Mouse (Mus musculus) megakaryocyte-erythroid progenitor cell, adult 5-6 weeks (primary cell): ENCODE data around the gene Calhm6. TPM values are rescaled to one million over a fixed set of nuclear protein-coding genes. Genes with fewer than 3 reads are reported as not detected.

Source experiments
- ATAC-seq: replicated peaks from 2 replicates; pipeline ENCODE4 v1.8.0; 2016; ENCODE audit warnings: mild to moderate bottlenecking, inconsistent platforms; ENCODE audit not compliant: severe bottlenecking, poor library complexity, low FRiP score, low TSS enrichment
- total RNA-seq, 2 experiments: library from RNA; stranded (forward) in 1 of 2; stranded (reverse) in 1 of 2; fragments of 200-1000, 215-1000 nt in 1 of 2; fragments of >200 nt in 1 of 2; fragmentation: Nextera tagmentation in 1 of 2; gene quantifications; 2 replicates each; pipeline ENCODE4 v1.2.3; 2014 to 2017

The Calhm6 gene
- total RNA-seq, 2 experiments from 2014 or later, result 0.94 TPM; not detected in 1

GRCm38 (mm10) chr10:34111964-34112738, 15.6 kb downstream of the Calhm6 start:
- no peak for ATAC-seq

- no peak for ATAC-seq
Observed at GRCm38 (mm10) chr10:34110863-34111465, 16.8 kb downstream of the Calhm6 start.

DNA sequence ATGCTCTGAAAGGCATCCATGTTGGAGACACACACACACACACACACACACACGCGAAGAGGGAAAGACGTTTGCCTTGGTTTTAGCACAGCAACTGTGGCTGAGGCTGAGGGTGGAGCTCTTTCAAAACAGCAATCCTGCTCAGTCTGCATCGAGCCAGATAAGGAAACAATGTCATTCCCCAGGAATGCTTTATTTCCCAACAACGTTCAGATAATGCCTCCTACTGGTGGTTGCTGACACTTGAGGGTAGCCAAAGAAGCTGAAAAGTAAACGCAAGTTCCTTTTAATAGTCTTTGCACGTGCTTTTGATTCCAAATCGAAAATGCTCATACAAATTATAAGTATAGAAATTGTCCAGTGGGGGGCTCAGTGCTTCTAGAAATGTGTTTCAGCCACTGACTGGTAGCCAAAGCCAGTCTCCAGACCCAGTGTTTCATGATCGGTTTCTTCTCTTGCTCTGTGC, 31.3 kb downstream of the Calhm6 start, which contains the start of gene Calhm5:
Gene Calhm5, minus strand, starts transcription at position 102 of the 466 bp plus-strand sequence.
- ATAC-seq, result peak; percentile 84

GRCm38 (mm10) chr10:34095964-34096363, 31.8 kb downstream of the Calhm6 start:
- ATAC-seq, result no peak; the same call in 1 of the 2 replicates

DNA sequence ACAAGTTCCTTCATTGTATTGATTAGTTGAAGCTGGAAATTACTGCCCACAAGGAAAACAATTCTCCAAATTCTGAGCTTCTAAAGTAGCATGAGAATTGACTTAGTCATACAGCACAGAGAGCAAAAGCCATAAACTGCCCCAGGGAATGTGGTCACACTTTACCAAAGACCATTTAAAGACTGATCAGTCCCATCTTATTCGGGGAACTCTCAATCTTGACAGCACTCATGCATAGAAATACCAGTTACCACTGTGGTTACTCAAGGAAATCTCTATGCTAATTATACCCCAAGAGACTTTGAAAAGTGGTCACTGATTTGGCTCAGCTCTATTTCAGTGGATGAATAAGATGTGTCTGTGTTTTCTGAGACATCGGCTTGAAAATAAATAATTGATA, 32.6 kb downstream of the Calhm6 start:
- no peak for ATAC-seq

- no peak for ATAC-seq
Observed at GRCm38 (mm10) chr10:34091888-34092287, 35.9 kb downstream of the Calhm6 start.

- no peak for ATAC-seq
Observed at GRCm38 (mm10) chr10:34090481-34090880, 37.3 kb downstream of the Calhm6 start.

- no peak for ATAC-seq
Observed at GRCm38 (mm10) chr10:34089517-34089916, 38.3 kb downstream of the Calhm6 start.

DNA sequence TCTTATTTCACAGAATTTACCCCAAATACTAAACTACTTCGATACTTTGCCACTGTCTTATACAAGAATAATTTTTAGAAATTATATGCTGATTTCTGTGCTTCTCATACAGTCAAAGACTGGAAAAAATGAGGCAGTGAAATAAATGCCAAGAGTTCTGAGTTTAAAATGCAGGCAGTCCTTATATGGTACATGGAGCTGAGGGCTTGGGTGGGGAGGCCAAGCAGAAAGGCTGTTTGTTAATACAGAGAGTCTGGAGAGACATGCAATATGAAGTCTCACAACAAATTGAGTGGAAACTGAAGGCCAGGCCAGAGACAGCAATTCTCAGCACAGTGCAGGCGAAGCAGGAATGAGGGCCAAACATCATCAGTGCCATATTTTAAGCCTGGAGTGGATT, 39.3 kb downstream of the Calhm6 start:
- ATAC-seq, result no peak

GRCm38 (mm10) chr10:34086514-34086913, 41.3 kb downstream of the Calhm6 start:
- no peak for ATAC-seq

Other genes with a start within 250 kb of the Calhm6 start
- not detected in 2 replicates for gene Rsph4a, start 222.9 kb downstream of the Calhm6 start, total RNA-seq (2014; fragmentation: Nextera tagmentation)
- gene Rsph4a, start 222.9 kb downstream of the Calhm6 start, total RNA-seq (2017), result not detected in 2 replicates
- 43.0 and 45.3 TPM in 2 replicates for gene Zup1, start 176.7 kb downstream of the Calhm6 start, total RNA-seq (2014; fragmentation: Nextera tagmentation)
- gene Zup1, start 176.7 kb downstream of the Calhm6 start, total RNA-seq (2017), result 28.9 and 43.7 TPM in 2 replicates
- gene Rwdd1, start 108.4 kb downstream of the Calhm6 start, total RNA-seq (2014; fragmentation: Nextera tagmentation), result 137 and 169 TPM in 2 replicates
- 183 and 186 TPM in 2 replicates for gene Rwdd1, start 108.4 kb downstream of the Calhm6 start, total RNA-seq (2017)
- gene Trappc3l, start 90.4 kb downstream of the Calhm6 start, total RNA-seq (2014; fragmentation: Nextera tagmentation), result not detected in 2 replicates
- not detected in 2 replicates for gene Trappc3l, start 90.4 kb downstream of the Calhm6 start, total RNA-seq (2017)
- gene Calhm4, start 83.7 kb downstream of the Calhm6 start, total RNA-seq (2014; fragmentation: Nextera tagmentation), result not detected in 2 replicates
- not detected in 2 replicates for gene Calhm4, start 83.7 kb downstream of the Calhm6 start, total RNA-seq (2017)
- not detected in 2 replicates for gene Calhm5, start 31.5 kb downstream of the Calhm6 start, total RNA-seq (2014; fragmentation: Nextera tagmentation)
- not detected in 2 replicates for gene Calhm5, start 31.5 kb downstream of the Calhm6 start, total RNA-seq (2017)
- gene Dse, start 79.7 kb upstream of the Calhm6 start, total RNA-seq (2014; fragmentation: Nextera tagmentation), result 2.4 TPM in 1 of 2 replicates, not detected in the other
- 3.9 TPM in 1 of 2 replicates, not detected in the other for gene Dse, start 79.7 kb upstream of the Calhm6 start, total RNA-seq (2017)
- gene Tspyl1, start 154.2 kb upstream of the Calhm6 start, total RNA-seq (2014; fragmentation: Nextera tagmentation), result 25.1 and 29.3 TPM in 2 replicates
- gene Tspyl1, start 154.2 kb upstream of the Calhm6 start, total RNA-seq (2017), result 42.6 and 45.1 TPM in 2 replicates
- gene Tspyl4, start 169.5 kb upstream of the Calhm6 start, total RNA-seq (2014; fragmentation: Nextera tagmentation), result 0.57 and 1.3 TPM in 2 replicates
- gene Tspyl4, start 169.5 kb upstream of the Calhm6 start, total RNA-seq (2017), result 0.91 and 1.4 TPM in 2 replicates